Mouse (Mus musculus): ENCODE measurements at regions not wholly inside any gene's neighbourhood (a gene's known extent, or its start where the extent isn't known, plus 50 kb on each side); places are given as distances from the start of the nearest gene placed in this dataset.

DNA sequence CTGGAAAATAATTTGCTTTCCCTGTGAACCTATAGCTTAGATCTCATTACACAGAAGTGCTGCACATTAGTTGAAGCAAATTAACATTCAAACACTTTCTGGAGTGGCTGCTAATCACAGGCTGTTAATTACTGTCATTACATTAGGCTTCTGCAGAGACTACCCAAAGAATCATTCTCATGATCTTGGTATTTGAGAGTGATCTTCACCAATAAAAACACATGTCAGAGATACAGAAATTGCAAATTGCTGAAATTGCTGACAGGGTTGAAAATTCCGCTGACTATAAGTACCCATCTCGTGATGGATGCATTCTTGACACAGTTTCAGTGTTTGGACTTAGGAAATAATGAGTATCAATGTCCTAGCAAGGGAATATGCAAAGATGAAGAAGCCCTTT is 185.7 kb upstream of the Atp5g3 start:
- H3K4me1 ChIP-seq (ENCODE audit: control insufficient read depth, insufficient read depth, low read length) = no peaks in the 10 kb centered on the region
- TF ChIP-seq CTCF (IDR thresholded peaks at IDR 0.05; ENCODE audit: extremely low read depth, insufficient read depth, low read length) (no peak), POLR2A (IDR thresholded peaks at IDR 0.05; ENCODE audit: extremely low read depth, insufficient read depth, low read length) (no peak)
- no peak overlapping the region for H3K27ac ChIP-seq (ENCODE audit: insufficient read depth, low read length)
- no peak overlapping the region for H3K4me3 ChIP-seq (ENCODE audit: insufficient read depth, low read length)

DNA sequence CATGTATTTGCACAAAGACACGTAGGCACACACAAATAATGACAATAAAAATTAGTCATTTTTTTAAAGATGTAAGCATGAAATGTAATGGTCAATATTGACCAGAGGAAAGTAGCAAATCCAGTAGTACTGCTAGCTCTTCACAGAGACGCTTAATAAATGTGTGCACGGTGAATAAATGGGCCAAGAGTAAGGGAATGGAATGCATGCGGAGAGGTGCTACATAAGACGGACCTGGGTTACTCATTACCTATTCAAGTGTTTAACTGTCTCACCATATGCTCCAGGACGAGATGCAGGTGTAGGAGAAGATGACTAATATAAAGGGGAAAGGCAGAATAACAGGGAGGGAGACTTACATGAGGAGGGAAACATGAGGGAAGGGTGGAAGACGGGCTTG is 182.4 kb upstream of the Atp5g3 start:
- H3K4me1 ChIP-seq (ENCODE audit: control insufficient read depth, insufficient read depth, low read length) = no peaks in the 10 kb centered on the region
- H3K27ac ChIP-seq (ENCODE audit: insufficient read depth, low read length) = no peak overlapping the region
- H3K4me3 ChIP-seq (ENCODE audit: insufficient read depth, low read length) = no peak overlapping the region
- no peak for TF ChIP-seq CTCF (IDR thresholded peaks at IDR 0.05; ENCODE audit: extremely low read depth, insufficient read depth, low read length)
- TF ChIP-seq POLR2A (IDR thresholded peaks at IDR 0.05; ENCODE audit: extremely low read depth, insufficient read depth, low read length) = no peak

DNA sequence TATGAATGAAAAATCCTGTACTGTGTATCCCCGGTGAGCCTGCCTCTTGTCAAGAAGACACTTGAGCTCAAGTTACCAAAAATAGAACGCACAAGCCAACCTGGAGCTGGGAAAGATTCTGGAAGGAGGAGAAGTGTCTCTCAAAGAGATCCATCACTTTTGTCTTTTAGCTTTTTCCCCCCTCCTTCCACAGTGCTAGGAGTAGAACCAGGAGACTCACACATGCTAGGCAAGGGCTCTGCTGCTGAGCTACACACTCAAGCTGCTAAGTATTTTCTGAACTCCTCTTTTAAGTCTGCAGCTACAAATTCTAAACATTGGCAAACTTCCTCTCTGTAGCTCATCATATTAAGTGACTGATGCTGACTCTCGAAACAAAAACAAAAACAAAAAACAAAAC is 176.2 kb upstream of the Atp5g3 start:
- Histone ChIP-seq H3K27ac (ENCODE audit: insufficient read depth, low read length) (no peak overlapping the region), H3K4me3 (ENCODE audit: insufficient read depth, low read length) (no peak overlapping the region), H3K4me1 (ENCODE audit: control insufficient read depth, insufficient read depth, low read length) (no peaks in the 10 kb centered on the region)
- TF ChIP-seq POLR2A (IDR thresholded peaks at IDR 0.05; ENCODE audit: extremely low read depth, insufficient read depth, low read length) (no peak), CTCF (IDR thresholded peaks at IDR 0.05; ENCODE audit: extremely low read depth, insufficient read depth, low read length) (no peak)

DNA sequence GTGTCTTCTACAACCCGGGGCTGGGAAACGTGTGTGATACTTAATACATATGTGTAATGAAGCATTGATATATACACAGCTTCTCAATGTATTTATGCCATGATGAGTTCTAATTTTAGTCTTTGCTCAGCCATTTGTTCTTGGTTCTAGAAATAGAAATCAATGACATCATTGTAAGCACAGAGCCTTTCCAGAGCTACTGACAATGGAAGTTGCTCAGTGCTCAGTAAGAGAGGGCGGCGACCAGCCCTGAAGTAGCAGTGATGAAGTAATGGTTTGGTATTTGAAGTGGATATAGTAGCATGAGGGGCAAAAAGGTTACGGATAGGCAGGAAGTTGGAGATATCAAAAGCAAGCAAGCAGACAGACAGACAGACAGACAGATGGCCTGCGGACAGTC is 173.8 kb upstream of the Atp5g3 start:
- TF ChIP-seq POLR2A (IDR thresholded peaks at IDR 0.05; ENCODE audit: extremely low read depth, insufficient read depth, low read length) = no peak
- no peak for TF ChIP-seq CTCF (IDR thresholded peaks at IDR 0.05; ENCODE audit: extremely low read depth, insufficient read depth, low read length)
- H3K4me3 ChIP-seq (ENCODE audit: insufficient read depth, low read length) = no peak overlapping the region
- no peaks in the 10 kb centered on the region for H3K4me1 ChIP-seq (ENCODE audit: control insufficient read depth, insufficient read depth, low read length)
- H3K27ac ChIP-seq (ENCODE audit: insufficient read depth, low read length) = no peak overlapping the region

DNA sequence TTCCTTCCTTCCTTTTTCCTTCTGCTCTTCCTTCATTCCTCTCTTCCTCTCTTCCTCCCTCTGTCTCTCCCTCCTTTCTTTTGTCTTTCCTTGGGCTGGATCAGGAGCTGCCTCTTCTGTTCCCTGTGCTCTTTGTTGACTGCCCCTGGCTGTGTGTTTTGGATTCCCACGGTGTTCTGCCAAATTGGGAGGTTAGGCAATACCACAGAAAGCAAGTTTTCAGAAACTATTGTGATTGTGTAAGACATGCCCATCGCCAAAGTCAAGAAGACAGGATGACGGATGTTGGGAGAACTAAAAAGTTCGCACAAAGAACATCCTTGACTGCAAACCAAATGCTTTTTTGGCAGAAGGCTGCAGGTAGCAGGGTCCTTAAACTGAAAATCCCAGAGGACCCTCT is 165.6 kb upstream of the Atp5g3 start:
- Histone ChIP-seq H3K27ac (ENCODE audit: insufficient read depth, low read length) (no peak overlapping the region), H3K4me1 (ENCODE audit: control insufficient read depth, insufficient read depth, low read length) (no peaks in the 10 kb centered on the region), H3K4me3 (ENCODE audit: insufficient read depth, low read length) (no peak overlapping the region)
- TF ChIP-seq CTCF (IDR thresholded peaks at IDR 0.05; ENCODE audit: extremely low read depth, insufficient read depth, low read length) = no peak

DNA sequence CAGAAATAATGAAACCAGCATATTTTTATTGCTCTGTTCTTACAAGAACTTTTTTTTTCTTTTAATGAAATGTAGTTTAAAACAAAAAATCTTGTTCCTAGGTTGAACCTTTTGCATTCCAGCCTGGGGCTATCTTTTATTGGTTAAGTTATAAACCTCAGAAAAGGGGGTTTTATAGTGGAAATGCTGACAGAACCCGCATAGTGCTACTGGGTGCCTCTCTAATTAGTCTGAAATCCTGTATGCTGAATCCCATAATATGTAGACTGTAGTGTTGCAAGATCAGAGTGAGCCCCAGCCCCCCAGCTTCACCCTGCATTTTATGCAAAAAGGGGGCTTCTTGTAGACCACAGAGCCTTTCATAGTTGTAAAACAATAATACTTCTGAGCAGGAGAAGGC is 164.4 kb upstream of the Atp5g3 start:
- Histone ChIP-seq H3K4me3 (ENCODE audit: insufficient read depth, low read length) (no peak overlapping the region), H3K27ac (ENCODE audit: insufficient read depth, low read length) (no peak overlapping the region), H3K4me1 (ENCODE audit: control insufficient read depth, insufficient read depth, low read length) (no peaks in the 10 kb centered on the region)
- TF ChIP-seq CTCF (IDR thresholded peaks at IDR 0.05; ENCODE audit: extremely low read depth, insufficient read depth, low read length) (no peak), POLR2A (IDR thresholded peaks at IDR 0.05; ENCODE audit: extremely low read depth, insufficient read depth, low read length) (no peak)

DNA sequence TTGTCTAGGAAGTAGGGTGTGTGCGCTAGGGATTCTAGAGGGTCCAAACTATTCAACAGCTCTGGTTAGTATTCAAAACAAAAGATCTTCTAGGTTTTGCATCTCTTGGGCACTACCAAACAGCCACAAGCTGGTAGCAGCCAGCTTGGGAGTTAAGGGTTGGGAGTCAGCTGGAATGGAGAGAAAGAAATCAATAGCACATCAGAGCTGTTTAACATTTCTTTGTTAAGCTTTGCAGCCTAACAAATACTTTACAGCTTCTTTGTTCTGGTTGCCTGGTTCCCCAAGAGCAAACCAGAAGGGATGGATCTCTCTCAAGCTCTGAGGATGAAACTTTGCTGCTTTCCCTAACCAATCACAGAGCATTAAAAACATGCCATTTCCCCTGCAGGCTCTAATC is 162.3 kb upstream of the Atp5g3 start:
- TF ChIP-seq POLR2A (IDR thresholded peaks at IDR 0.05; ENCODE audit: extremely low read depth, insufficient read depth, low read length) (no peak), CTCF (IDR thresholded peaks at IDR 0.05; ENCODE audit: extremely low read depth, insufficient read depth, low read length) (no peak)
- H3K4me3 ChIP-seq (ENCODE audit: insufficient read depth, low read length) = no peak overlapping the region
- no peaks in the 10 kb centered on the region for H3K4me1 ChIP-seq (ENCODE audit: control insufficient read depth, insufficient read depth, low read length)
- no peak overlapping the region for H3K27ac ChIP-seq (ENCODE audit: insufficient read depth, low read length)

DNA sequence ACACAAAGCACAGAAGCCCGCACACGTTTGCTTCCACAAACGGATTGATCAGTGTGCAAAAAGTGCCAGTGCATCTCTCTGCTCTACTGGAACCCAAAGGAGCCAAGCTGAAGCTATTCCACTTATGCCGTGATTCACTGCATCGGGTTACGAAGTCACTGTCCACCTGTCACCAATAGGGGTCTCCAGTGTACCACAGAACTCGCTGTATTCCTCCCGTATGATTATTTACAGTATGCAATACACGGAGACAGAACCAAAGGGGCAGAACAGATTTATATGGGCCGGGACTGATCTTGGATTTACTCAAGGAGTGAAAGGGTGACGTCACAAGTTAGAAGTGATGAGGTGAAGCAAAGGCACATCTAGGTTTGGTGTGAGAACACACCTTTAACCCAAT is 155.5 kb upstream of the Atp5g3 start:
- H3K4me1 ChIP-seq (ENCODE audit: control insufficient read depth, insufficient read depth, low read length) = no peaks in the 10 kb centered on the region
- H3K4me3 ChIP-seq (ENCODE audit: insufficient read depth, low read length) = no peak overlapping the region
- TF ChIP-seq CTCF (IDR thresholded peaks at IDR 0.05; ENCODE audit: extremely low read depth, insufficient read depth, low read length) = peak; percentile 95
- no peak for TF ChIP-seq POLR2A (IDR thresholded peaks at IDR 0.05; ENCODE audit: extremely low read depth, insufficient read depth, low read length)
- no peak overlapping the region for H3K27ac ChIP-seq (ENCODE audit: insufficient read depth, low read length)

DNA sequence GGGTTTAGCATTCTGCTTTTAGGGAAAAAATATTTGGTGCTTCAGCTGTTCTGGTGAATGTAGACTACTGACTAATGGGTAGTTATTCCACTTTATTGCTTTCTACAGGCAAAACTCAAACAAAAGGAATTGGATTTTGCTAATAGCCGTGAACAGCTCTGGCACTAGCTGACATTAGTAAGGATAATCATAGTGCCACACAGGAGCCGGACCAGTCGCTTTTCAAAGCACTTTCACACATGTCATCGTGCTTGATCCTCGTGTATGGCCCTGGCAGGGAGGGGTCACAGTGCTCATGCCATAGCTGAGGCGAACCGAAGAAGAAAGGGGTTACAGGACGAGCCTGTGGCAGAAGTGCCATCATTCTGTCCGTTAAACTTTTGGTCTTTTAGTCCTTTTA is 153.2 kb upstream of the Atp5g3 start:
- no peak for TF ChIP-seq CTCF (IDR thresholded peaks at IDR 0.05; ENCODE audit: extremely low read depth, insufficient read depth, low read length)
- no peak for TF ChIP-seq POLR2A (IDR thresholded peaks at IDR 0.05; ENCODE audit: extremely low read depth, insufficient read depth, low read length)
- Histone ChIP-seq H3K4me3 (ENCODE audit: insufficient read depth, low read length) (peak overlapping the region; percentile 38), H3K4me1 (ENCODE audit: control insufficient read depth, insufficient read depth, low read length) (no peaks in the 10 kb centered on the region), H3K27ac (ENCODE audit: insufficient read depth, low read length) (no peak overlapping the region)

DNA sequence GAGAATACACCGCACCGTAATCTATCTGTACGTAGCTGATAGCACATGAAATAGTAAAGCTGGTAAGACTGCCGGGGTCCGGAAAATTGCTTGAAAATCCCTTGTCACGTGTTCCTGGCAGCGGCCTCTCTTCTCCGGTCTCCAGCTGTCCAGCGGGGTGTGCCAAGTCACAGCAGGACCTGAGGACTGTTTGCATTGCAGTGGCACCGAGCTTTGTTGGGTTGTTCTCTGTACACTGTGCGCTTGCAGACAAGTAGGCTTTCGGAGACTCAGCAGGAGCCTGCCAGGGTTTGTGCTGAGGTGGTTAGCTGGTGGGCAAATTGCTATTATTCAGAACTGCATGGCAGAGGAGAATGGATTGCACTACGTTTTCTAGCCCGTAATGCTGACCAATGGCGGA is 152.7 kb upstream of the Atp5g3 start:
- H3K4me1 ChIP-seq (ENCODE audit: control insufficient read depth, insufficient read depth, low read length) = no peaks in the 10 kb centered on the region
- TF ChIP-seq POLR2A (IDR thresholded peaks at IDR 0.05; ENCODE audit: extremely low read depth, insufficient read depth, low read length) = no peak
- no peak for TF ChIP-seq CTCF (IDR thresholded peaks at IDR 0.05; ENCODE audit: extremely low read depth, insufficient read depth, low read length)
- peak overlapping the region; percentile 38 for H3K4me3 ChIP-seq (ENCODE audit: insufficient read depth, low read length)
- no peak overlapping the region for H3K27ac ChIP-seq (ENCODE audit: insufficient read depth, low read length)

DNA sequence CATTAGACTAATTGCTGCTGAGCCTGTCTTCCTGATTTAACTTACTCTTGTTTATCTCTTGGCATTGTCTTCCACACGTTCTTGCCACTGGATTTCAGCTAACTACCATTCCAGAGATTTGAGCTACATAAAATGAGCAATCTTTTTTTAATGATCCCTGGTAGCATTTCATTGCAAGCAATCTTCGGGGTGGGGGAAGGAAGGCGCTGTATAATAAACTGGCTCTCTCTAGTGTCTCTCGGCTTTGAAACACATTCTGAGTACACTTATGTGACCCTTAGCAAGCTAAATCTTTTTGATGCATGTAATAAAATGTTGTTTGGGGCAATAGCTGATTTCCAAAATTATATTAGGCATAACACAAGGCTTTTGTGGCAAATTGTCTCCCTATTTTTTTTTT is 152.2 kb upstream of the Atp5g3 start:
- no peak for TF ChIP-seq POLR2A (IDR thresholded peaks at IDR 0.05; ENCODE audit: extremely low read depth, insufficient read depth, low read length)
- no peak for TF ChIP-seq CTCF (IDR thresholded peaks at IDR 0.05; ENCODE audit: extremely low read depth, insufficient read depth, low read length)
- Histone ChIP-seq H3K4me3 (ENCODE audit: insufficient read depth, low read length) (no peak overlapping the region), H3K4me1 (ENCODE audit: control insufficient read depth, insufficient read depth, low read length) (no peaks in the 10 kb centered on the region), H3K27ac (ENCODE audit: insufficient read depth, low read length) (no peak overlapping the region)

Data from cortical plate, adult 2 months (tissue).